Mouse (Mus musculus): ENCODE measurements around the gene Galnt5. TPM values are rescaled to one million over a fixed set of nuclear protein-coding genes. Genes with fewer than 3 reads are reported as not detected.

Galnt5 gene
- polyA plus RNA-seq, 1 experiment from 2014 or later = 2.6 TPM

Other genes starting within 250 kb of the Galnt5 start
- gene Ermn, start 55.0 kb downstream of the Galnt5 start, polyA plus RNA-seq (2015; fragmentation: Nextera tagmentation; extraction: Ambion mirVana) = 0.06 TPM in 1 of 2 replicates, not detected in the other
- gene Cytip, start 197.6 kb downstream of the Galnt5 start, polyA plus RNA-seq (2015; fragmentation: Nextera tagmentation; extraction: Ambion mirVana) = 1.1 and 1.8 TPM in 2 replicates